Mouse (Mus musculus): ENCODE measurements around the gene Rnf43. TPM values are rescaled to one million over a fixed set of nuclear protein-coding genes. Genes with fewer than 3 reads are reported as not detected.
A peak's percentile ranks its signal among the peaks of the same experiment; 100 is the strongest.

Gene Rnf43
- polyA plus RNA-seq, 1 experiment from 2014 or later, result 3.8 TPM

- no peaks in the 10 kb centered on the region for H3K9me3 ChIP-seq (replicated peaks)
- 68% methylated on average over 14 of the region's 14 CpGs for WGBS (ENCODE audit: insufficient replicate concordance)
- H3K4me1 ChIP-seq (replicated peaks), result peaks cover 52% of the 10 kb centered on the region
- no peak overlapping the region for H3K27ac ChIP-seq
- peaks cover 70% of the 10 kb centered on the region for H3K27me3 ChIP-seq
- no peak overlapping the region for H3K9ac ChIP-seq
- no peak overlapping the region for H3K4me3 ChIP-seq (replicated peaks)
- DNase-seq (no peak), ATAC-seq (ENCODE audit: low read depth) (no peak)
- no peak overlapping the region for H3K4me2 ChIP-seq
- peaks cover 12% of the 10 kb centered on the region for H3K36me3 ChIP-seq
Measured at GRCm38 (mm10) chr11:87761806-87762701, 99.5 kb downstream of the Rnf43 start.

- Histone ChIP-seq H3K27me3 (peaks cover 70% of the 10 kb centered on the region), H3K9me3 (replicated peaks) (no peaks in the 10 kb centered on the region), H3K4me2 (peak overlapping the region; percentile 72; the same call in 1 of the 2 replicates), H3K4me1 (replicated peaks) (peaks cover 49% of the 10 kb centered on the region), H3K36me3 (peaks cover 4% of the 10 kb centered on the region; the same call in 1 of the 2 replicates), H3K9ac (0 out of 2 replicates have a peak overlapping the region, but pooled peaks have one; percentile 5), H3K4me3 (replicated peaks) (no peak overlapping the region), H3K27ac (no peak overlapping the region)
- DNase-seq (no peak), ATAC-seq (ENCODE audit: low read depth) (no peak)
- WGBS (ENCODE audit: insufficient replicate concordance), result 62% methylated on average over 12 of the region's 12 CpGs
Measured at GRCm38 (mm10) chr11:87762702-87763385, 100.3 kb downstream of the Rnf43 start.

GRCm38 (mm10) chr11:87763511-87763987 lies 101.0 kb downstream of the Rnf43 start:
- Histone ChIP-seq H3K36me3 (no peaks in the 10 kb centered on the region), H3K9ac (no peak overlapping the region), H3K4me1 (replicated peaks) (peaks cover 49% of the 10 kb centered on the region), H3K4me2 (peak overlapping the region; percentile 72), H3K27me3 (peaks cover 71% of the 10 kb centered on the region), H3K27ac (no peak overlapping the region), H3K4me3 (replicated peaks) (peak overlapping the region; percentile 47), H3K9me3 (replicated peaks) (no peaks in the 10 kb centered on the region)
- DNase-seq (no peak), ATAC-seq (ENCODE audit: low read depth) (no peak)
- WGBS (ENCODE audit: insufficient replicate concordance), result 31% methylated on average over 17 of the region's 17 CpGs

GRCm38 (mm10) chr11:87763988-87764876 lies 101.7 kb downstream of the Rnf43 start:
- DNase-seq (no peak), ATAC-seq (ENCODE audit: low read depth) (no peak)
- 9% methylated on average over 65 of the region's 65 CpGs for WGBS (ENCODE audit: insufficient replicate concordance)
- Histone ChIP-seq H3K4me2 (peak overlapping the region; percentile 72), H3K36me3 (no peaks in the 10 kb centered on the region), H3K9ac (peak overlapping the region; percentile 40; the same call in 1 of the 2 replicates), H3K4me1 (replicated peaks) (peaks cover 48% of the 10 kb centered on the region), H3K4me3 (replicated peaks) (peak overlapping the region; percentile 47), H3K9me3 (replicated peaks) (no peaks in the 10 kb centered on the region), H3K27ac (no peak overlapping the region), H3K27me3 (peaks cover 71% of the 10 kb centered on the region)

- DNase-seq (no peak), ATAC-seq (ENCODE audit: low read depth) (peak; percentile 32; the same call in 1 of the 2 replicates)
- Histone ChIP-seq H3K4me3 (replicated peaks) (no peak overlapping the region), H3K4me1 (replicated peaks) (peaks cover 17% of the 10 kb centered on the region), H3K9me3 (replicated peaks) (no peaks in the 10 kb centered on the region), H3K27me3 (peaks cover 35% of the 10 kb centered on the region), H3K9ac (no peak overlapping the region), H3K36me3 (no peaks in the 10 kb centered on the region), H3K4me2 (no peak overlapping the region), H3K27ac (no peak overlapping the region)
- 46% methylated on average over 4 of the region's 4 CpGs for WGBS (ENCODE audit: insufficient replicate concordance)
Measured at GRCm38 (mm10) chr11:87768745-87769144, 106.2 kb downstream of the Rnf43 start.

GRCm38 (mm10) chr11:87770989-87771388 lies 108.5 kb downstream of the Rnf43 start:
- no peaks in the 10 kb centered on the region for H3K36me3 ChIP-seq
- no peak overlapping the region for H3K9ac ChIP-seq
- peaks cover 12% of the 10 kb centered on the region for H3K27me3 ChIP-seq
- peaks cover 7% of the 10 kb centered on the region for H3K4me1 ChIP-seq (replicated peaks)
- H3K4me3 ChIP-seq (replicated peaks), result no peak overlapping the region
- H3K4me2 ChIP-seq, result no peak overlapping the region
- ATAC-seq (ENCODE audit: low read depth), result 0 out of 2 replicates have a peak, but pooled peaks have one; percentile 26
- peak; percentile 71 for DNase-seq
- no peaks in the 10 kb centered on the region for H3K9me3 ChIP-seq (replicated peaks)
- peak overlapping the region; percentile 6; the same call in 1 of the 2 replicates for H3K27ac ChIP-seq
- WGBS (ENCODE audit: insufficient replicate concordance), result 33% methylated on average over 3 of the region's 3 CpGs

GRCm38 (mm10) chr11:87772354-87772753 lies 109.8 kb downstream of the Rnf43 start:
- H3K27me3 ChIP-seq, result 0 out of 2 replicates have a peak, but pooled peaks cover 2% of the 10 kb centered on the region
- H3K27ac ChIP-seq, result no peak overlapping the region
- WGBS (ENCODE audit: insufficient replicate concordance), result 75% methylated on average over 3 of the region's 3 CpGs
- no peak overlapping the region for H3K9ac ChIP-seq
- peaks cover 7% of the 10 kb centered on the region for H3K4me1 ChIP-seq (replicated peaks)
- DNase-seq, result no peak
- no peaks in the 10 kb centered on the region for H3K36me3 ChIP-seq
- H3K4me3 ChIP-seq (replicated peaks), result no peak overlapping the region
- H3K9me3 ChIP-seq (replicated peaks), result no peaks in the 10 kb centered on the region
- ATAC-seq (ENCODE audit: low read depth), result no peak
- H3K4me2 ChIP-seq, result no peak overlapping the region

- no peak overlapping the region for H3K27ac ChIP-seq
Measured at GRCm38 (mm10) chr11:87778100-87778765, 115.7 kb downstream of the Rnf43 start.

GRCm38 (mm10) chr11:87778915-87779314 lies 116.4 kb downstream of the Rnf43 start:
- Histone ChIP-seq H3K4me3 (replicated peaks) (peak overlapping the region; percentile 38), H3K27me3 (peaks cover 4% of the 10 kb centered on the region; the same call in 1 of the 2 replicates), H3K9ac (peak overlapping the region; percentile 50; the same call in 1 of the 2 replicates), H3K27ac (no peak overlapping the region), H3K9me3 (replicated peaks) (no peaks in the 10 kb centered on the region), H3K4me1 (replicated peaks) (peaks cover 17% of the 10 kb centered on the region), H3K36me3 (no peaks in the 10 kb centered on the region), H3K4me2 (peak overlapping the region; percentile 61)
- WGBS (ENCODE audit: insufficient replicate concordance), result 53% methylated on average over 12 of the region's 12 CpGs
- no peak for ATAC-seq (ENCODE audit: low read depth)
- DNase-seq, result no peak

More at GRCm38 (mm10) chr11:87778100-87778765, 115.7 kb downstream of the Rnf43 start:
- Histone ChIP-seq H3K9me3 (replicated peaks) (no peaks in the 10 kb centered on the region), H3K4me3 (replicated peaks) (peak overlapping the region; percentile 38), H3K36me3 (no peaks in the 10 kb centered on the region), H3K4me2 (peak overlapping the region; percentile 61), H3K4me1 (replicated peaks) (peaks cover 17% of the 10 kb centered on the region), H3K27me3 (peaks cover 4% of the 10 kb centered on the region; the same call in 1 of the 2 replicates), H3K9ac (peak overlapping the region; percentile 50)
- DNase-seq (peak; percentile 53), ATAC-seq (ENCODE audit: low read depth) (peak; percentile 74)
- 30% methylated on average over 30 of the region's 32 CpGs for WGBS (ENCODE audit: insufficient replicate concordance)

- WGBS (ENCODE audit: insufficient replicate concordance), result 56% methylated on average over 4 of the region's 4 CpGs
Measured at GRCm38 (mm10) chr11:87779392-87779791, 116.9 kb downstream of the Rnf43 start.

More at GRCm38 (mm10) chr11:87779392-87779791, 116.9 kb downstream of the Rnf43 start:
- no peak overlapping the region for H3K4me3 ChIP-seq (replicated peaks)
- H3K9me3 ChIP-seq (replicated peaks), result no peaks in the 10 kb centered on the region
- no peak for DNase-seq
- H3K4me2 ChIP-seq, result no peak overlapping the region
- H3K27me3 ChIP-seq, result peaks cover 4% of the 10 kb centered on the region; the same call in 1 of the 2 replicates
- H3K9ac ChIP-seq, result no peak overlapping the region
- no peak for ATAC-seq (ENCODE audit: low read depth)
- no peaks in the 10 kb centered on the region for H3K36me3 ChIP-seq
- H3K27ac ChIP-seq, result no peak overlapping the region
- H3K4me1 ChIP-seq (replicated peaks), result peaks cover 17% of the 10 kb centered on the region

Measured in liver, embryonic 13.5 days (tissue).